In genomic region chr1:30564757-30565156, GRCm38 (mm10) we compare ENCODE assay signal across 19 mouse cellular contexts.
"Had no signal": no experiment of that assay in that cellular context is flagged by ENCODE, and none has a peak within 500 bp of the region (broad histone marks: within the 10 kb centered on the region; RNA-seq: fewer than 3 reads in every experiment).

No protein-coding gene starts in this region.

- ATAC-seq: liver, postnatal 0 days; lung, postnatal 0 days; midbrain, embryonic 15.5 days had no signal

- H3K9me3 ChIP-seq: kidney, embryonic 15.5 days; limb, embryonic 12.5 days; limb, embryonic 15.5 days; midbrain, embryonic 12.5 days; midbrain, embryonic 15.5 days had no signal

- H3K27ac ChIP-seq: kidney, embryonic 15.5 days; left cerebral cortex, adult 2 months; limb, embryonic 12.5 days; limb, embryonic 15.5 days; liver, embryonic 14.5 days; macrophage; midbrain, embryonic 12.5 days; midbrain, embryonic 15.5 days had no signal

- H3K4me2 ChIP-seq: kidney, embryonic 15.5 days; limb, embryonic 12.5 days; limb, embryonic 15.5 days; liver, embryonic 11.5 days; lung, embryonic 14.5 days; midbrain, embryonic 12.5 days; midbrain, embryonic 15.5 days had no signal

- H3K9ac ChIP-seq: kidney, embryonic 15.5 days; limb, embryonic 12.5 days; limb, embryonic 15.5 days; liver, embryonic 14.5 days; liver, postnatal 0 days; lung, embryonic 14.5 days; midbrain, embryonic 12.5 days; midbrain, embryonic 15.5 days had no signal

- H3K27me3 ChIP-seq: kidney, embryonic 15.5 days; limb, embryonic 12.5 days; limb, embryonic 15.5 days; midbrain, embryonic 12.5 days; midbrain, embryonic 15.5 days had no signal

- H3K4me3 ChIP-seq: kidney, embryonic 15.5 days; left cerebral cortex, adult 2 months; limb, embryonic 12.5 days; limb, embryonic 15.5 days; midbrain, embryonic 12.5 days; midbrain, embryonic 15.5 days had no signal

- DNase-seq: kidney, adult 11 months; kidney, adult 8-10 months; kidney, postnatal 10 days; kidney, postnatal 36 days; layer of hippocampus, postnatal 36 days; left cerebral cortex, postnatal 4 days; liver, postnatal 0 days; lung, embryonic 14.5 days; thymus, postnatal 25 days had no signal

- H3K4me1 ChIP-seq: kidney, embryonic 15.5 days; limb, embryonic 12.5 days; limb, embryonic 15.5 days; midbrain, embryonic 12.5 days; midbrain, embryonic 15.5 days had no signal

- H3K36me3 ChIP-seq: kidney, embryonic 15.5 days; limb, embryonic 12.5 days; limb, embryonic 15.5 days; midbrain, embryonic 12.5 days; midbrain, embryonic 15.5 days had no signal
